Mouse (Mus musculus) brain, embryonic 14.5 days (tissue): ENCODE measurements around the gene Khk. TPM values are rescaled to one million over a fixed set of nuclear protein-coding genes. Genes with fewer than 3 reads are reported as not detected.

Experiments used
- DNase-seq: peaks from one replicate; pipeline ENCODE4 v3.0.0-alpha.2; 2011; ENCODE audit warnings: low read depth
- CTCF ChIP-seq: fragments of 200-500 bp; IDR thresholded peaks from 2 replicates; pipeline ENCODE4 v1.5.1; 2012; ENCODE audit warnings: inconsistent platforms, mild to moderate bottlenecking, moderate library complexity, borderline replicate concordance; ENCODE audit not compliant: insufficient read depth, insufficient read length; ENCODE audit errors: extremely low read depth
- POLR2A ChIP-seq: fragments of 200-500 bp; IDR thresholded peaks from 2 replicates; pipeline ENCODE4 v1.6.1; 2012; ENCODE audit warnings: mild to moderate bottlenecking, inconsistent platforms, borderline replicate concordance; ENCODE audit not compliant: poor library complexity, insufficient read depth, insufficient read length, severe bottlenecking; ENCODE audit errors: extremely low read depth
- polyA plus RNA-seq: library from polyadenylated mRNA; depleted of rRNA; stranded (reverse); fragments of >200 nt; gene quantifications from 2 replicates; pipeline ENCODE4 v1.2.3, GENCODE M21; 2012; rRNA removed

The Khk gene
- polyA plus RNA-seq, 1 experiment, result 7.9 TPM

- no peak for DNase-seq
- TF ChIP-seq CTCF (no peak), POLR2A (no peak)
Measured at GRCm38 (mm10) chr5:30966189-30966588, 45.0 kb downstream of the Khk start.

DNA sequence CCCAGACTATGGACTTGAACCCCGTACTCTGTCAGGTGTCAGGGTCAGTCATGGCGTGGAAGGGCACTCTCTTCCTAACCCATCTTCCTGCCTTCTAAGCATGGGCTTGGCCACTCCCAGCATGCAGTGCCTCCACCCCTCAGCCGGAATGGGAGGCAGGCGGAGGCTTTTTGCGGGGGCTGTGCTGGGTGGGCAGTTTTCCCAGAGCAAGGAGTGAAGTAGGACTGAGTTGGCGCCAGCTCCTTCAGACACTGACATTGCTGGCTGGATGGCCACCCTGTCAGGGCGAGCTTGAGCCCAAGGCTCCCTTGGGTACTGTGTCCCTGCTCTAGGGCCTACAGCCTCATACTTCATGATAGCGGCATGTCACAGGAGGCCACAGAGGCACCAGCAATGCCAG, 47.2 kb downstream of the Khk start, which contains the start of gene Tcf23:
TSS of gene Tcf23 (plus strand) at position 247 of the 400 bp plus-strand sequence.
- DNase-seq, result no peak
- TF ChIP-seq POLR2A (no peak), CTCF (no peak)

GRCm38 (mm10) chr5:30969440-30969839, 48.2 kb downstream of the Khk start:
- no peak for DNase-seq
- no peak for TF ChIP-seq CTCF

- TF ChIP-seq CTCF (no peak), POLR2A (no peak)
- no peak for DNase-seq
Measured at GRCm38 (mm10) chr5:30974870-30975656, 53.8 kb downstream of the Khk start.

Other genes with a start within 250 kb of the Khk start
- gene Dpysl5, start 209.9 kb upstream of the Khk start, polyA plus RNA-seq, result 368 and 444 TPM in 2 replicates
- gene Mapre3, start 106.8 kb upstream of the Khk start, polyA plus RNA-seq, result 163 and 172 TPM in 2 replicates
- 82.3 and 88.6 TPM in 2 replicates for gene Tmem214, start 53.4 kb upstream of the Khk start, polyA plus RNA-seq
- gene Agbl5, start 32.7 kb upstream of the Khk start, polyA plus RNA-seq, result 70.9 and 72.1 TPM in 2 replicates
- 162 and 256 TPM in 2 replicates for gene Ost4, start 13.6 kb upstream of the Khk start, polyA plus RNA-seq
- 12.8 and 23.0 TPM in 2 replicates for gene Emilin1, start 8.0 kb upstream of the Khk start, polyA plus RNA-seq
- 27.4 and 34.4 TPM in 2 replicates for gene Cgref1, start 24.2 kb downstream of the Khk start, polyA plus RNA-seq
- 178 and 250 TPM in 2 replicates for gene Preb, start 38.9 kb downstream of the Khk start, polyA plus RNA-seq
- gene Tcf23, start 47.2 kb downstream of the Khk start, polyA plus RNA-seq, result not detected in 2 replicates
- gene Atraid, start 126.9 kb downstream of the Khk start, polyA plus RNA-seq, result 122 and 154 TPM in 2 replicates
- gene Slc5a6, start 127.5 kb downstream of the Khk start, polyA plus RNA-seq, result 40.7 and 44.5 TPM in 2 replicates
- 33.8 and 34.0 TPM in 2 replicates for gene Cad, start 133.3 kb downstream of the Khk start, polyA plus RNA-seq
- not detected in 2 replicates for gene Dnajc5g, start 184.9 kb downstream of the Khk start, polyA plus RNA-seq
- gene Slc30a3, start 186.8 kb downstream of the Khk start, polyA plus RNA-seq, result 21.2 and 31.6 TPM in 2 replicates
- 0.05 TPM in 1 of 2 replicates, not detected in the other for gene Trim54, start 195.3 kb downstream of the Khk start, polyA plus RNA-seq
- not detected in 2 replicates for gene Ucn, start 217.4 kb downstream of the Khk start, polyA plus RNA-seq
- gene Mpv17, start 232.8 kb downstream of the Khk start, polyA plus RNA-seq, result 55.9 and 74.4 TPM in 2 replicates